Mouse (Mus musculus) ES-Bruce4 (cell line): ENCODE results near the gene Frmd6.

Experiments used
- CTCF ChIP-seq: IDR thresholded peaks from one replicate; pipeline ENCODE4 v1.8.1; 2011; ENCODE audit warnings: low read depth, low read length
- EP300 ChIP-seq: IDR thresholded peaks from 2 replicates; pipeline ENCODE4 v1.6.1; 2011; ENCODE audit warnings: low read depth, low read length; ENCODE audit not compliant: insufficient read depth
- POLR2A ChIP-seq: IDR thresholded peaks from one replicate; pipeline ENCODE4 v1.8.1; 2011; ENCODE audit warnings: low read length; ENCODE audit not compliant: insufficient read depth

GRCm38 (mm10) chr12:70853026-70853425, 27.7 kb downstream of the Frmd6 start:
- no peak for TF ChIP-seq CTCF
- no peak for TF ChIP-seq POLR2A
- TF ChIP-seq EP300: no peak
